Mouse (Mus musculus): Measurements from ENCODE around the gene Kcnk18.

Kcnk18 gene

DNA sequence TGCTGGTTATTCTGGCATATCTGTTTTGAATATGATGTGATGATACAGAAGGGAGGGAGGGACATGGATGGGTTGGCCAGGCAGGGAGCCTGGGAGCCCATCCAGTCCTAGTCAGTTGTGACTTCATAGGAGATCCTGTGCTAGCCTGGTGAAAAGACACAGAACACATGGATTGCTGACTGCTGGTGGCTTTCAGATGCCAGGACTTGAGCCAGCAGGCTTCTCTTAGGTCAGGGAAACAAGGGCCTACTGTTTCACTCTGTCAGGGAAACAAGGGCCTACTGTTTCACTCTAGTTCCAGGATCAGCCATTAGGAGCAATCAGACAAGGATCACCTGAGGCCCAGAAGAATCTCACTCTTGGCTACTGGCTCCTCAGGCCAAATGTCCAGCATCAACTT is 61.8 kb downstream of the Kcnk18 start:
- in situ Hi-C loops (cut with MboI, MseI) = no loop called here

DNA sequence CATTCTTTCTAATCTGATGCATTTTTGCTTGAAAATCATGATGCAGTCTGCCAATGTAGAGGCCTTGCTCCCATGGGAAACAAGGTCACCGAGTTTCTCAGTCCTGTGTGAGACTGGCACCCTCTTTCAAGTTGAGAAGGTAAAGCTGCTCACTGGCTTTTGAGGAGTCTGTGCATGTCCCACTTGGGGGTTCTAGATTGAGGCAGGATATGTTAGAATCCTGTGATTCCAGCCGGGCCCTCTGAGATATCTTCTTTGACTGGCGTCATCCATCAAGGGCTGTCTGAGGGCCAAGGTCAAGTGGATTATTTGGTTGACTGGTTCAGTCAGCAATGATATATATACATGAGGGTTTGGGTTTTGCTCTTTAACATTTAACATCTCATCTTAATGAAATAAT is 63.0 kb downstream of the Kcnk18 start:
- in situ Hi-C loops (cut with MboI, MseI) = no loop called here

Measured in T-helper 1 cell (primary cell).